Mouse (Mus musculus) liver, embryonic 14.5 days (tissue): ENCODE measurements around the gene Foxn3. TPM values are rescaled to one million over a fixed set of nuclear protein-coding genes. Genes with fewer than 3 reads are reported as not detected.

Experiments used
- ATAC-seq: fragments of 200-750 bp; cut with Nextera tagmentation; 2 replicates; pipeline ENCODE4 v1.8.0; 2017; ENCODE audit warnings: moderate number of reproducible peaks, mild to moderate bottlenecking, moderate library complexity; ENCODE audit not compliant: insufficient read depth
- DNase-seq, 3 experiments: peaks; one replicate each; pipeline ENCODE4 v3.0.0-alpha.2; 2012 to 2013; ENCODE audit warnings: low read depth in 3 of 3, low spot score in 3 of 3
- H3K27ac ChIP-seq: fragments of 300-500 bp; sonication (generic); 2 replicates; pipeline ENCODE4 v1.5.1; 2014; ENCODE audit warnings: moderate library complexity, mild to moderate bottlenecking, control low read depth, inconsistent platforms
- H3K27me3 ChIP-seq: fragments of 300-500 bp; sonication (generic); 2 replicates; pipeline ENCODE4 v1.6.1; 2014; ENCODE audit warnings: mild to moderate bottlenecking, low read length, moderate library complexity; ENCODE audit not compliant: control insufficient read depth, insufficient read depth
- H3K36me3 ChIP-seq: fragments of 300-500 bp; sonication (generic); replicated peaks from 2 replicates; pipeline ENCODE4 v1.6.1; 2014; ENCODE audit warnings: low read depth; ENCODE audit not compliant: control insufficient read depth, insufficient read depth
- H3K4me1 ChIP-seq, 2 experiments: fragments of 200-500 bp in 1 of 2; fragments of 300-500 bp in 1 of 2; sonication (generic) in 1 of 2; replicated peaks; 2 replicates each; pipeline ENCODE4 v1.6.1; 2012 to 2014; ENCODE audit warnings: antibody characterized with exemption in 1 of 2, inconsistent platforms in 1 of 2, low read length in 1 of 2; ENCODE audit not compliant: control insufficient read depth in 2 of 2, insufficient read depth in 2 of 2
- H3K4me2 ChIP-seq: fragments of 300-500 bp; sonication (generic); 2 replicates; pipeline ENCODE4 v1.6.1; 2014; ENCODE audit warnings: low read depth, mild to moderate bottlenecking, control low read depth, moderate library complexity
- H3K4me3 ChIP-seq, 2 experiments: fragments of 200-500 bp in 1 of 2; fragments of 300-500 bp in 1 of 2; sonication (generic) in 1 of 2; 2 replicates each; pipeline ENCODE4 v1.5.1; 2012 to 2014; ENCODE audit warnings: low read depth in 2 of 2, low read length in 2 of 2, mild to moderate bottlenecking in 2 of 2, control low read depth in 1 of 2, inconsistent platforms in 1 of 2, moderate library complexity in 1 of 2; ENCODE audit not compliant: insufficient read depth in 1 of 2
- H3K9ac ChIP-seq: fragments of 300-500 bp; sonication (generic); replicated peaks from 2 replicates; pipeline ENCODE4 v1.6.1; 2014; ENCODE audit warnings: mild to moderate bottlenecking, control low read depth, moderate library complexity
- H3K9me3 ChIP-seq: fragments of 300-500 bp; sonication (generic); 2 replicates; pipeline ENCODE4 v1.6.1; 2016; ENCODE audit warnings: low read length, mixed read lengths; ENCODE audit not compliant: control insufficient read depth
- CTCF ChIP-seq: IDR thresholded peaks from 2 replicates; pipeline ENCODE4 v1.5.1; 2016; ENCODE audit warnings: antibody characterized with exemption, low read depth, control low read depth
- EP300 ChIP-seq: IDR thresholded peaks from 2 replicates; pipeline ENCODE4 v1.6.1; 2016; ENCODE audit warnings: antibody characterized with exemption, low read depth
- WGBS: fragments of 180-500 bp; shearing (Covaris S2); extraction: QIAGEN DNeasy Blood & Tissue Kit; methylation state at CpG from one replicate; pipeline ENCODE4 v1.1.7; 2014; ENCODE audit not compliant: insufficient replicate concordance; 5-methylcytosine and 5-hydroxymethylcytosine counted together
- polyA plus RNA-seq, 2 experiments: library from polyadenylated mRNA; depleted of rRNA in 1 of 2; stranded (reverse) in 1 of 2; unstranded in 1 of 2; fragments of >200 nt; fragmentation: Nextera tagmentation in 1 of 2; extraction: Ambion mirVana in 1 of 2; gene quantifications; 2 replicates each; pipeline versions ENCODE4 v1.2.1 to v1.2.3; 2012 to 2014

Gene Foxn3
- polyA plus RNA-seq, 2 experiments = 2.7 to 13.6 TPM

- DNase-seq (no peak), ATAC-seq (no peak)
- no peak overlapping the region for H3K4me2 ChIP-seq
- TF ChIP-seq EP300 (no peak), CTCF (no peak)
- H3K9ac ChIP-seq = no peak overlapping the region
- H3K27ac ChIP-seq = no peak overlapping the region
- H3K4me3 ChIP-seq = no peak overlapping the region
- no peaks in the 10 kb centered on the region for H3K9me3 ChIP-seq
- WGBS = 74% methylated on average over 13 of the region's 13 CpGs
- no peaks in the 10 kb centered on the region; the same call in 1 of the 2 replicates for H3K36me3 ChIP-seq
- peaks cover 0 to 11% of the 10 kb centered on the region in 2 experiments; a peak in 2 of 4 replicates for H3K4me1 ChIP-seq
- H3K27me3 ChIP-seq = no peaks in the 10 kb centered on the region
Measured at GRCm38 (mm10) chr12:99340418-99341182, 222.8 kb downstream of the Foxn3 start.

- peaks cover 0 to 11% of the 10 kb centered on the region in 2 experiments; a peak in 2 of 4 replicates for H3K4me1 ChIP-seq
- H3K27ac ChIP-seq = no peak overlapping the region
- ATAC-seq = no peak
- H3K9me3 ChIP-seq = no peaks in the 10 kb centered on the region
- 84% methylated on average over 11 of the region's 11 CpGs for WGBS
- no peak for DNase-seq
- H3K4me3 ChIP-seq = no peak overlapping the region
- TF ChIP-seq EP300 = no peak
- TF ChIP-seq CTCF = no peak
- no peaks in the 10 kb centered on the region; the same call in 1 of the 2 replicates for H3K36me3 ChIP-seq
- no peak overlapping the region for H3K9ac ChIP-seq
- no peak overlapping the region for H3K4me2 ChIP-seq
- no peaks in the 10 kb centered on the region for H3K27me3 ChIP-seq
Measured at GRCm38 (mm10) chr12:99339640-99340325, 223.6 kb downstream of the Foxn3 start.

GRCm38 (mm10) chr12:99338754-99339153 lies 224.6 kb downstream of the Foxn3 start:
- ATAC-seq = no peak
- 81% methylated on average over 2 of the region's 2 CpGs for WGBS
- no peak for TF ChIP-seq EP300
- TF ChIP-seq CTCF = no peak
- Histone ChIP-seq H3K27ac (no peak overlapping the region), H3K27me3 (no peaks in the 10 kb centered on the region), H3K4me3 (no peak overlapping the region), H3K9me3 (no peaks in the 10 kb centered on the region), H3K4me2 (no peak overlapping the region), H3K36me3 (no peaks in the 10 kb centered on the region; the same call in 1 of the 2 replicates), H3K9ac (no peak overlapping the region), H3K4me1 (peaks cover 0 to 11% of the 10 kb centered on the region in 2 experiments; a peak in 2 of 4 replicates)
- DNase-seq = no peak

- 69% methylated on average over 3 of the region's 3 CpGs for WGBS
- H3K9ac ChIP-seq = no peak overlapping the region
- TF ChIP-seq EP300 (no peak), CTCF (no peak)
- no peak overlapping the region for H3K4me2 ChIP-seq
- H3K4me3 ChIP-seq = no peak overlapping the region
- H3K27ac ChIP-seq = no peak overlapping the region
- H3K27me3 ChIP-seq = no peaks in the 10 kb centered on the region
- no peaks in the 10 kb centered on the region for H3K9me3 ChIP-seq
- ATAC-seq (no peak), DNase-seq (no peak)
- H3K36me3 ChIP-seq = no peaks in the 10 kb centered on the region; the same call in 1 of the 2 replicates
- H3K4me1 ChIP-seq = peaks cover under 1 to 21% of the 10 kb centered on the region in 2 experiments
Measured at GRCm38 (mm10) chr12:99337171-99337435, 226.3 kb downstream of the Foxn3 start.

- no peak overlapping the region for H3K4me3 ChIP-seq
- H3K27ac ChIP-seq = no peak overlapping the region
- TF ChIP-seq EP300 (no peak), CTCF (no peak)
- no peak overlapping the region for H3K9ac ChIP-seq
- H3K4me2 ChIP-seq = no peak overlapping the region
- no peaks in the 10 kb centered on the region; the same call in 1 of the 2 replicates for H3K36me3 ChIP-seq
- no peaks in the 10 kb centered on the region for H3K9me3 ChIP-seq
- WGBS = 41% methylated on average over 12 of the region's 12 CpGs
- DNase-seq = no peak
- no peak for ATAC-seq
- H3K27me3 ChIP-seq = no peaks in the 10 kb centered on the region
- H3K4me1 ChIP-seq = peaks cover 6 to 26% of the 10 kb centered on the region in 2 experiments
Measured at GRCm38 (mm10) chr12:99336349-99337170, 226.8 kb downstream of the Foxn3 start.
